Mouse (Mus musculus): Measurements from ENCODE around the gene Esd. TPM values are rescaled to one million over a fixed set of nuclear protein-coding genes. Genes with fewer than 3 reads are reported as not detected.
A peak's percentile ranks its signal among the peaks of the same experiment; 100 is the strongest.

Gene Esd
- 243 and 352 TPM in 2 replicates for total RNA-seq (2014; rRNA removed; ENCODE audit: low replicate concordance)
- polyA plus RNA-seq (2015; fragmentation: Nextera tagmentation; extraction: Ambion mirVana): 287 and 300 TPM in 2 replicates

DNA sequence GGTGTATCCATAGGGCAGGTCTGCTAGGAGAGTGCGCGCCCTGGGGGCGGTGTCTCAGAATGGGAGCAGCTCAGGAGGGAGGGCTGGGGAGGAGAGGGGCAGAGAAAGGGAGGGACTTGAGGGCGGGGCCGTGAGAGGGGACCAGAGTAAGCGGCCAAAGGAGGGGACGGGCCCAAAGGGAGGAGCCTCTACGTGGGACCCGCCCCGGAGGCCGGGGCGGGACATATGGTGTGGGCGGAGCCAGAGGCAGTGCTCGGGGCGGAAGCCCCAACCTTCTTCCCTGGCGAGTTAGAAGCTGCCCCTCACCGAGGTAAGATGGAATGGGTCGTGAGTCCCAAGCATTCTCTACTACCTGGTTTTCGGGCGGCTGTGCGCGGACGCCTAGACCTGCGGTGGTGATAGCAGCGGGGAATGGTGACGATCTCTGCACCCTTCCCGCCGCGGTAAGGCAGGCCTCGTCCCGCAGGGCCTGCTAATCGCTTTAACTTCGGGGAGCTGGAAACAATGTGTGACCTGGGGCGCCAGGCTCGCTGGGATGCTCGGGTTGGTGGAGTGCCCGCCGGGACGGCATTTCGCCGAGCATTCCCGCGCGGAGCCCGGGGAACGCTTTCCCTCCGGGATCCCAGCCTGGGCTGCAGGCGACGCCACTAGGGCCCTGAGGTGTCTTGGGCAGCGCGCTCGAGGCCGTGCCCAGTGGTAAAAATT lies at the start of gene Esd:
TSS of gene Esd (plus strand) at position 219 of the 705 bp plus-strand sequence.
- Histone ChIP-seq H3K4me1 (ENCODE audit: control insufficient read depth, insufficient read depth) (peaks cover 11% of the 10 kb centered on the region), H3K27ac (ENCODE audit: low read depth) (peak within 1 kb of the TSS; percentile 78)
- WGBS: under 1% methylated on average over 50 of the region's 53 CpGs

DNA sequence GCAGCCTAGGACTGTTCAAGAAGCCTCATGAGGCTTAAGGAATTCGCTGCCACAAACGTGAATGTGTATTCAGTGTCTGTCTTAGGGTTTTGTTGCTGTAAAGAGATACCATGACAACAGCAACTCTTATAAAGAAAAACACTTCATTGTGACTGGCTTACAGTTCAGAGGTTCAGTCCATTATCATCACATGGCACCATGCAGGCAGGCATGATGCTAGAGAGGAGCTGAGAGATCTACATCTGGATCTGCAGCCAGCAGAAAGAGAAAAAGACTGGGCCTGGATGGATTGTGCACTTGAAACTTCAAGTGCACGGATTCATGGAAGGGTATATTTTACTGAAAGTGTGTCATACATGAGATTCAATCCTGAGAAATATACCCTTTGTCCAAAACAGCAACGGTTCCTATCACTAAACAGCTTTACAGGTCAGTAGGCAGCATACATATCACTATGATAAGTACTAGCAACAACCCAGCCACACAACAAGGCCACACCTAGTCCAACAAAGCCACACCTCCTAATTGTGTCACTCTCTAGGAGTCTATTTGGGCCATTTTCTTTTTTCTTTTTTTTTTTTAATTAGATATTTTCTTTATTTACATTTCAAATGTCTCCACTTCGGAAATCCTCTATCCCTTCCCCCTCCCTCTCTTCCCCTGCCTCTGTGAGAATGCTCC lies 47.7 kb upstream of the Esd start:
- H3K27ac ChIP-seq (ENCODE audit: low read depth): no peak overlapping the region
- no peaks in the 10 kb centered on the region for H3K4me1 ChIP-seq (ENCODE audit: control insufficient read depth, insufficient read depth)
- no peak overlapping the region for H3K4me2 ChIP-seq (ENCODE audit: low read depth, low read length)
- no peaks in the 10 kb centered on the region for H3K9me3 ChIP-seq (replicated peaks; ENCODE audit: control insufficient read depth, low read length)
- H3K27me3 ChIP-seq (ENCODE audit: control insufficient read depth, insufficient read depth, low read length): no peaks in the 10 kb centered on the region
- DNase-seq (ENCODE audit: low spot score) (no peak), ATAC-seq (ENCODE audit: insufficient read depth, low read depth) (no peak)
- WGBS: 73% methylated on average over 5 of the region's 5 CpGs
- TF ChIP-seq CTCF (IDR thresholded peaks at IDR 0.05; ENCODE audit: low read depth): no peak
- no peak for TF ChIP-seq EP300 (IDR thresholded peaks at IDR 0.05; ENCODE audit: low read depth)
- no peak overlapping the region for H3K9ac ChIP-seq (replicated peaks; ENCODE audit: low read depth, low read length)
- no peaks in the 10 kb centered on the region for H3K36me3 ChIP-seq (replicated peaks; ENCODE audit: control insufficient read depth, insufficient read depth, low read length)
- H3K4me3 ChIP-seq (ENCODE audit: low read depth, low read length): no peak overlapping the region

More for the DNA sequence above, at the start of gene Esd:
- DNase-seq (ENCODE audit: low spot score): peak; percentile 96
- Histone ChIP-seq H3K4me2 (ENCODE audit: low read depth, low read length) (peak within 1 kb of the TSS; percentile 77), H3K9me3 (replicated peaks; ENCODE audit: control insufficient read depth, low read length) (no peaks in the 10 kb centered on the region), H3K4me3 (ENCODE audit: low read depth, low read length) (peak within 1 kb of the TSS; percentile 82), H3K27me3 (ENCODE audit: control insufficient read depth, insufficient read depth, low read length) (no peaks in the 10 kb centered on the region), H3K9ac (replicated peaks; ENCODE audit: low read depth, low read length) (peak within 1 kb of the TSS; percentile 82), H3K36me3 (replicated peaks; ENCODE audit: control insufficient read depth, insufficient read depth, low read length) (peaks cover 18% of the 10 kb centered on the region)
- peak; percentile 100 for ATAC-seq (ENCODE audit: insufficient read depth, low read depth)
- TF ChIP-seq EP300 (IDR thresholded peaks at IDR 0.05; ENCODE audit: low read depth): no peak
- peak; percentile 27 for TF ChIP-seq CTCF (IDR thresholded peaks at IDR 0.05; ENCODE audit: low read depth)

DNA sequence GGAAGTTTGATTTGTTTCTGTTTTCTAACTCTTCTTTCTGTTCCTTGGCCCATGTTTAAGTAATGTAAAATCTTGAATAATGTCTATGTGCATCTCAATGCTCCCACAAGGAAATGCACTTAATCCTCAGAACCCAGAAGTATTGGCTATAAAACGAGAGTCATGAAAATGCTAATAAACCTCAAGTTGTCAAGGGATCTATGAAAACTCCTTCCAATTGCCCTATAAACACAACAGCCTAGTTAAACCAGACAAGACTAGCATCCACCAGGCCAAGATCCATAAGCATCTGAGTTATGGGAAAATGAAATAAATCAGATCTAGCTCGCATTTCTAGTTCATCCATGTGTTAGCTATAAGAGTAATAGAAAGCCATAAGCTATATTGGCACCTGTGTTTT lies 40.1 kb upstream of the Esd start:
- Histone ChIP-seq H3K27me3 (ENCODE audit: control insufficient read depth, insufficient read depth, low read length) (no peaks in the 10 kb centered on the region), H3K4me1 (ENCODE audit: control insufficient read depth, insufficient read depth) (no peaks in the 10 kb centered on the region), H3K27ac (ENCODE audit: low read depth) (no peak overlapping the region), H3K36me3 (replicated peaks; ENCODE audit: control insufficient read depth, insufficient read depth, low read length) (no peaks in the 10 kb centered on the region), H3K9me3 (replicated peaks; ENCODE audit: control insufficient read depth, low read length) (no peaks in the 10 kb centered on the region), H3K9ac (replicated peaks; ENCODE audit: low read depth, low read length) (no peak overlapping the region), H3K4me2 (ENCODE audit: low read depth, low read length) (no peak overlapping the region), H3K4me3 (ENCODE audit: low read depth, low read length) (no peak overlapping the region)
- ATAC-seq (ENCODE audit: insufficient read depth, low read depth) (no peak), DNase-seq (ENCODE audit: low spot score) (no peak)
- 89% methylated on average over 2 of the region's 2 CpGs for WGBS
- TF ChIP-seq CTCF (IDR thresholded peaks at IDR 0.05; ENCODE audit: low read depth): no peak
- no peak for TF ChIP-seq EP300 (IDR thresholded peaks at IDR 0.05; ENCODE audit: low read depth)

DNA sequence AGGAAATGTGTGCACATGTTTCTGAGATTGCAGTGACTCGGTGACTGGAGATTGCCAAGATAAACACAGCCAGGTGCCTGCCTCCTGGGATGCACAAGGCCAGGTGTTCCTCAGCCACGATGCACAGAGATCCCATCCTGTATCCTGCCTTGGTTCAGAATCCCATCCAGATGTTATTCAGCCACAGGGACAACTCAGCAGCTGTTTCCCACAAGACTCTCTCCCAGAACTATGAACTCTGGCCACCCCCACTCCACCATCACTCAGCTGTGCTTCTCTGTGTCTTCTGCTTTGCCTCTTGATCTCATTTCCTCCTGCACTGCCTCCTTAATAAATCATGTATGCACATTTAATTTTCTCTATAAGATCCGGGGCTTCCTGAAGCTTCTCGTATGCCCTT lies 35.3 kb upstream of the Esd start:
- H3K36me3 ChIP-seq (replicated peaks; ENCODE audit: control insufficient read depth, insufficient read depth, low read length): no peaks in the 10 kb centered on the region
- no peaks in the 10 kb centered on the region for H3K9me3 ChIP-seq (replicated peaks; ENCODE audit: control insufficient read depth, low read length)
- no peak overlapping the region for H3K4me2 ChIP-seq (ENCODE audit: low read depth, low read length)
- no peak overlapping the region for H3K27ac ChIP-seq (ENCODE audit: low read depth)
- no peak for DNase-seq (ENCODE audit: low spot score)
- 53% methylated on average over 4 of the region's 4 CpGs for WGBS
- H3K27me3 ChIP-seq (ENCODE audit: control insufficient read depth, insufficient read depth, low read length): no peaks in the 10 kb centered on the region
- no peak overlapping the region for H3K9ac ChIP-seq (replicated peaks; ENCODE audit: low read depth, low read length)
- ATAC-seq (ENCODE audit: insufficient read depth, low read depth): no peak
- H3K4me3 ChIP-seq (ENCODE audit: low read depth, low read length): no peak overlapping the region
- TF ChIP-seq EP300 (IDR thresholded peaks at IDR 0.05; ENCODE audit: low read depth) (no peak), CTCF (IDR thresholded peaks at IDR 0.05; ENCODE audit: low read depth) (no peak)
- H3K4me1 ChIP-seq (ENCODE audit: control insufficient read depth, insufficient read depth): 0 out of 2 replicates have a peak, but pooled peaks cover 3% of the 10 kb centered on the region

DNA sequence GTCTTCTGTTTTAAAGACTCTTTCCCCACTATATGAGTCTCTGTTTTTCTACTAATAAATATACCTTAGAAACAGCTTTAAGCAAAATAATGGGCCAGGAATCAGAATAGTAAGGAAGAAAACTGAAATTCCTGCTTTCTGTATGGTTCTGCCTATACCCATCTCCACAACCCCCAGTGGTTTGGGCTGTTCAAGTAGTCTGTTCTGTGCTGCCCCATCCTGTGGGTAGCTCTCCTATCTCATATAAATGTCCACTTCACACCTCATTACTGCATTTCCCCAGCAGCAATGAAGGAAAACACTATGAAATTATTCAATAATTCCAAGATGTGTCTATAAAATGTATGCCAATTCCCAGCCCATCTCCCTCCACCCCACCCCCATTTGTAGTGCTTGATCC lies 34.7 kb upstream of the Esd start:
- Histone ChIP-seq H3K4me3 (ENCODE audit: low read depth, low read length) (no peak overlapping the region), H3K27me3 (ENCODE audit: control insufficient read depth, insufficient read depth, low read length) (no peaks in the 10 kb centered on the region), H3K36me3 (replicated peaks; ENCODE audit: control insufficient read depth, insufficient read depth, low read length) (no peaks in the 10 kb centered on the region), H3K4me1 (ENCODE audit: control insufficient read depth, insufficient read depth) (0 out of 2 replicates have a peak, but pooled peaks cover 3% of the 10 kb centered on the region), H3K9me3 (replicated peaks; ENCODE audit: control insufficient read depth, low read length) (no peaks in the 10 kb centered on the region), H3K4me2 (ENCODE audit: low read depth, low read length) (no peak overlapping the region), H3K9ac (replicated peaks; ENCODE audit: low read depth, low read length) (no peak overlapping the region), H3K27ac (ENCODE audit: low read depth) (no peak overlapping the region)
- TF ChIP-seq CTCF (IDR thresholded peaks at IDR 0.05; ENCODE audit: low read depth) (no peak), EP300 (IDR thresholded peaks at IDR 0.05; ENCODE audit: low read depth) (no peak)
- DNase-seq (ENCODE audit: low spot score) (no peak), ATAC-seq (ENCODE audit: insufficient read depth, low read depth) (no peak)
